Mouse (Mus musculus): ENCODE data around the gene Acsm3.
A peak's percentile ranks its signal among the peaks of the same experiment; 100 is the strongest.
"Not testable (repeated sequence)": the region's sequence is repeated elsewhere in the genome, so short reads cannot be mapped to it uniquely, and the experiment has no call there.

The Acsm3 gene

DNA sequence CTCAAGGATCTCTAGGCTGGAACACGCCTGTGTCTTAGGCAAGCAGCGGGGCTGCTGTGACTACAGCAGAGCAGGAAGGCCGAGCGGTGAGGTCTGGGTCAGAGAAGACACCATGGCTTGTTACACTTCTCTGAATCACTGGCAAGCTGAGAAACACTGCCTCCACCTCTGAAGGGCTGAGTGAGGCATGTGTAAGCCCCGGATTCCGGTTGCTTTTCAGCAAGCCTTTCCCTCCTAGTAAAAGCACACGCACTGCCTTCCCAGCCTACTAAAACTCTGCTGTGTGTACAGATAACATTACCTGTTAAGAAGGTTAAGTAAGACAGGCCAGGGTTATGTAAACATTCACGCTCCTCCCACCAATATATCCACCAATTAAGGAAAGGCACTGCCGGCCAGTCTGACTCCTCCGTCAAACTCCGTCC, at the start of gene Acsm3:
TSS of gene Acsm3 (plus strand) at position 397 of the 425 bp plus-strand sequence.
- DNase-seq = no peak

DNA sequence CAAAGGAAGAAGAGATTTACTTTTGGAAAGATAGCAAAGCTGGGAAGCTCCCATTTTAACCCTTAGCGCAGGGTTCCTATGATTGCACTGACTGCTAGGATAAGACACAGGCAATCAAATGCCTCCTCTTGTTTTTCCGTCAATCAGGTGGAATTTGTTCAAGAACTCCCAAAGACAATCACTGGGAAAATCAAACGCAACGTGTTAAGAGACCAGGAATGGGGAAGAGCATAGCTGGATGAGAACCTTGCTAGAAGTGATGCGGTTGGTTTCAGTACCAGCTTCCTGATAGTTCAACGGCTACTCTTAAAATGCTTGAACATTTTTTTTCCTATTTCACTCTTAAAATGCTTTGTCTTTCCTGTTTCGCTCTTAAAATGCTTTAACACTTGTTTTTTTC, 46.6 kb upstream of the Acsm3 start:
- DNase-seq = no peak

DNA sequence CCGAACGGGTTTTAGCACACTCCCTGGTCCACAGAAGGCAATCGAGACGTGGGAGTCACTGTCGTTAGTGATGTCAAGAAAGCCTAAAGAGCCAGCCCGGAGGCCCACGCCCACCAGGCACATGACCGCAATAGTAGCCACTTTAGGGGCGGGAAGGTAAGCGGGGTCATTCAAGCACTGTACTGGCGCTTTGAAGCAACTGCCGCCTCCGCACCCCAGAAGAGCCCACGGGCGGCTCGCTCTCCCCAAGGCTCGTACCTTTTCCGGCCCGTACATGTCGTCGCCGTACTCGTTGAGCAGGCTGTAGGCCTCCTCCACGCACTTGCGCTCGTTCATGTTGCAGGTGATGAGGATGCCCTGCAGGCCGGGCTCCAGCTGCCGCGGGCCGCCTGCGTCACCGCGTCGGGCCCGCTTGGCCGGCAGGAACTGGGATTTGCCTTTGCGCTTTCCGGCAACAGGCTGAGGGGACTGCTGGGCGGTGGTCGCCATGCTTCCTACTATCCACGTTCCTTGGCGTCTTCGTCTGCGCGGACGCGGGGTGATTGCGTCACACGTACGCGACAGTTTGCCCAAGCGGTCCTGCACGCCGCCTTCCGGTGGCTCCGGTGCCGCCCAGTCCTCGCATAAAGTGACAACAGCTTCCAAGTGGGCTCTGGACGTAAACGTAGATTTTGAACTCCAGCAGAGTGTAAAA, 40.3 kb upstream of the Acsm3 start, which contains the start of gene Thumpd1:
TSS of gene Thumpd1 (minus strand) at position 546 of the 694 bp plus-strand sequence.
- DNase-seq = peak; percentile 91

DNA sequence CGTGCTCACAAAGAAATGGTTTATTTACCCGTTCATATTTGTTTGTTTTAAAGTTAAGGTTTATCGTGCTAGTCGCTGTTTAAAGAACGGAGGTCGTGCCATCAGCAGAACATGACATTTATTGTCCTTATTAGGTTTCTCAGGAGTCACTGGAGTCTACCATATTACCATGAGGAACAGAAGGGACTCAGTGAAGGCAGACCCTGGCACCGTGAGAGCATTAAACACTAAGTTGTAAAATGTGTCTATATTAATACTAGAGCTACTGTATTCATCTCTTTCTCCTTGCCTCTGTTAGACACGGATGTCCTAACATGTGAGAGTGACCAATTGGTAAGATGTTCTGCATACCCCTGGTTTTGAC, 39.8 kb upstream of the Acsm3 start:
- DNase-seq = no peak

DNA sequence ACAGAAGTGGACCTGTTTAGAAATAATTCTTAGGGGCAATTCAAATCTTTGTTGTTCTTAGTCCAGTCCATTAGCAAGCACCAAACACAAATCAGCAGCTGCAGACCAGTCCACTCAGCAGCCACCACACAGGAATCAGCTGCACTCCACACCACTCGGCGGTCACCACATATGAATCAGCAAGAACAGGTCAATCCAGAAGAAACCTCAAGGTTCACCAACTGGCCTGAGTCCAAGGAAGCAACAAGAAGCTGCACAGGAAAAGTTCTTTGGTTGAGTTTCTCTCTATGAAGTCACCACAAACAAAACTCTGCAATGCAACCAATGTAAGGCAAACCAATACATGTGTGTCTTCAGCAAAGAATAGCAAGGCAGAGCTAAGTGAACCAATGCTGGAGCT, 33.1 kb upstream of the Acsm3 start:
- no peak for DNase-seq

DNA sequence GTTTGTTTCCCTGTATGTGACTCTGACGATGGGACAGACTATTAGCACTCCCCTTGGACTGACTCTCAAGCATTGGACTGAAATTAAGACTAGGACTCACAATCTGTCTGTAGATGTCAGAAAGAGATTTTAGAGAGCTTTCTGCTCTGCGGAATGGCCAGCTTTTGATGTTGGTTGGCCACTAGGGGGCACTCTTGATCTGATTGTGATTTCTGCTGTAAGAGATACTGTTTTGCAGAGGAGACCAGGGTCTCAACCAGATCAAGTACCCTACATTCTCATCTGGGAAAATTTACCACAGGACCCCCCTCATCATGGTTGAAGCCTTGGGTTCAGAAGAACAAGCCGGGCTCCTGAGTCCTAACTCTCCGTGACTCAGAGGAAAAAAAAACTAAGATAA, 29.5 kb upstream of the Acsm3 start:
- DNase-seq = not testable (repeated sequence)

DNA sequence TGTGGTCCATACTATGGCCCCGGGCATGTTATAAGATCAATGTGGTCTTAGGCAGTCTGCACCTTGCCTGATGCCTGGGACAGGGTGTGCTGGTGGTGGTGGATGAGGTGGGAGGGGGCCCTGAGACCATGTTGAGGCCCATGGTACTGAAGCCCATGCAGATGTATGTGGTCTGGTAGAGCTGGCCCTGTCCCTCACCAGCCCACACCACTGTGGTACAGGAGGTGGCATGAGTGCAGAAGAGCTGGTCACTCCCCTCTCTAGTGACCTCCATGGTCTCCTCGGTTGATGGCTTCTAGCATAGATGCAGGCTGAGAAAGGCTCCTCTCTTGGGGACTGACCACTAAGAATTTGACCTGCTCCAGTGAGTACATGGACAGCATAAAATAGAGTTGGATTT, 21.8 kb upstream of the Acsm3 start:
- no peak for DNase-seq

DNA sequence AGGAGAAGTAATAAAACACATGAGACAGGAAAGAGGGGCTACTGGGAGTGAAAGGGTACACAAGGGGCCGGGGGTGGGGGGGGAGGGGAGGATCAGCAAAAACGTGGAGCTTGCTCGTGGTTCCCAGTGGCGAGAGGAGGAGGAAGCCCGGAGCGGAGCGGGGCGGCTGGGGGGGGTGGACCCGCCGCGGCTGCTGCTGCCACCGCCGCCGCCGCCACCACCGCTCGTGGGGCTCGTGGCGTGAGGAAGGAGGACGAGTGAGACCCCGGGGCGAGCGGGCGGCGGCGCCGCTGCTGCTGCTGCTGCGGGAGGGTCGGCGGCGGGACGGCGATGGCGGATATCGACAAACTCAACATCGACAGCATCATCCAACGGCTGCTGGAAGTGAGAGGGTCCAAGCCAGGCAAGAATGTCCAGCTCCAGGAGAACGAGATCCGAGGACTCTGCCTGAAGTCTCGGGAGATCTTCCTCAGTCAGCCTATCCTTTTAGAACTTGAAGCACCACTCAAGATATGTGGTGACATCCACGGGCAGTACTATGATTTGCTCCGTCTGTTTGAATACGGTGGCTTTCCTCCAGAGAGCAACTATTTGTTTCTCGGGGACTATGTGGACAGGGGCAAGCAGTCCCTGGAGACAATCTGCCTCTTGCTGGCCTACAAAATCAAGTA, 20.8 kb upstream of the Acsm3 start:
- DNase-seq = not testable (repeated sequence)

DNA sequence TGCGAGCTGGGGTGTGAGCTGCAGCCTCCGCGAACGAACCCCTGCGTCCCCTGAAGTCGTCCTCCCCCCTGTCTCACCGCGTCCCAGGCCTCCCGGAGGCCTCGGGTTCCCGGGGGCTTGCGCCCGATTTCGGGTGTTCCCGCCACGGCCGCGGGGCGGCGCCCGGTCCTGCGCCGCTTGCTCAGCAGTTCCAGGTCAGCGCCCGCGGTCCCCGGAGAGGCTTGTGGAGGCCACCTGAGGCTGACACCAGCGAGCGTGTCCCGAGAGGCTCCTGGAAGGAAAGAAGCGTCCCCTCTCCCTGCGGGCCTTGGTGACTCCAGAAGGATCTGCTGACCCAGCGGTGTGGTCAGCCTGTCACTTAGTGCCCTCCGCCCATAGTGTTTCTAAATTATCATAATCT, 16.4 kb upstream of the Acsm3 start:
- DNase-seq = no peak

DNA sequence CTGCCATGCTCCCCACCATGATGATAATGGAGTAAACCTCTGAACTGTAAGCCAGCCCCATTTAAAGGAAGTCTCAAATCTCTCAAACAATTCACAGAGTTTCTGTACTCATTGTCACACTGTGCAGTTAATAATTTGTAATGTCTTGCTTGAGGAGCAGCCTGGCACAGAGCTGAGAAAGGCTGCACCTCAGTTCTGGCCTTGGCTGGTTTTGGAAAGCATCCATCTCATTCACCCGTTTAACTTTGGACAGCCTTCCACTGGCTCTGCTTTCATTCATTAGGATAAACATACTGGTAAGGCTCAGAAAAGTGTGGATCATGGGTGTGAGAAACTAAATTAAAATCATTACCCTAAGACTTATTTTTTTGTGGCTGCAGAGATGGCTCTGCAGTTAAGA, 14.9 kb upstream of the Acsm3 start:
- DNase-seq = no peak

DNA sequence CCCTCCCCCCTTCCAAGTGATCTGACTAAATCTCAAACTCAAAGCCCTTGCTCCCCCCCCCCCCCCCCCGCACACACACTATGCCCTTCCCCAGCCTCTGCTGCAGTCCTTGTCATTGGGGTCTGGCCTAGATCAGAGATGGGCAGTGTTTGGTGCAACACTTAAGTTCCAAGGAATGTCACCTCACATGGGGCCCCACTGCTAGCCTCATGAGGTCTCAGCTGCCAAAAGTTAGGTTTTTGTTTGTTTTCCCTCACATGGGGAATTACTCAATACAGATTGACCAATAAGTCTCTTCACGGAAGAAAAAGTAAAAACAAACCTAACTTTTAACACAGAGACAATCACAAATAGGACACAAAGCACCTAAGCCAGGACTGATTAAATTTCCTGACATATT, 12.0 kb upstream of the Acsm3 start:
- no peak for DNase-seq

DNA sequence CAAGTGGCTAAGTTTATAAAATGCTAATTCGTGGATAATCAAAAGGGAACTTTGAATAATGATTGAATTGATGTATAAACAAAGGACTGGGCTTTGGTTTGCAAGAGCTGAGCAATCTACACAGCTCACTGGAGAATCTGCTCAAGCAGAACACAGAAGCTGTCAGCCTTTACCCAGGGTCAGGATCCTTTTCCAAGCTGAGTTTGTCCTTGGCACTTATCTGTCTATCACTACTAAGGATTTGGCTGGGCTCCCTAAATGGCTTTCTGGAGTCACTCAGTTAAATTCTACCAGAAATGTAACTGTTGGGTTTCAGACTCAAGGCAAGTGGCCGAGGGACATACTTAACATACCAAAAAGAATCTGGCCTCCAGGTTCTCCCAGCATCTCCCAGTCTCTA, 10.8 kb upstream of the Acsm3 start:
- DNase-seq = no peak

DNA sequence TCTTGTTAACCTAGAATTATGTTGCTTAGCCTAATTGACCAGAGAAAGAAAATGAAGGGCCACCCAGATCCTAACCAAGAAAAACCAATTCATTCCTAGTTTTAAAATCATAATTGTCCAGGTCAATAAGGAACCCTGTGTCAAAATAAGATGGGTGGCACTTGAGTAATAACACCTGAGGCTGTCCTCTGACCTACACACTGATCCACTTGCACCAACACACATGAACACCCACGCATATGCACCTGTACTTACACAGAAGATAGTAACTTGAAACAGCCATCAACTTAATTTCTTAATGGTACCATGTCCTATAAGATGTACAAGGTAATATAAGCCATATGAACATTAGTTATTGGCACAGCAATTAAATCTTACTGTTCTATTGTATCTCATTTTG, 7.0 kb upstream of the Acsm3 start:
- DNase-seq = no peak

DNA sequence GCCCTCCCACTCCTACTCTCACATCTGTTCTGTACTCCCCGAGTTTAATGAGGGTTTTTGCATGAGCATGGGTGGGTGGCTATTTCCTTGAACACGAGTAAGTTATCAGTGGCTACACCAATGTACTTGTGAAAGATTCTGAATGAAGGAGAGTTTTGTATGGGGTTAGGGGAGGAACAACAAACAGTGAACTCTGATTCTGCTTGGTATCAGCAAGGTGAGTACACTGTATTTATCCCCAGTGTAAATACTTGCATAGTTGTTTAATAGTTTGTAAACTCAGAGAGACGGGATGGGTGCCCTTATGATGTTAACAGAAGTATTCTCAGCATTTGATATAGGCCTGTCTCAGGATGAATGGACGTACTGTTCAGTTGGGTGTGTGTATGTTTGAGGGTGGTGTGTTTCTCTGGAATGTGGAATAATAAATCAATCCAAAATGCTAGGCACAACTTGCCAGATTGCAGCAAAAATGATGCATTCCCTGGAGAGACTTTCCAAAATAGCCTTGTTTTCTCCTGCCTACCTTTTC, 1.5 kb downstream of the Acsm3 start:
- no peak for DNase-seq

DNA sequence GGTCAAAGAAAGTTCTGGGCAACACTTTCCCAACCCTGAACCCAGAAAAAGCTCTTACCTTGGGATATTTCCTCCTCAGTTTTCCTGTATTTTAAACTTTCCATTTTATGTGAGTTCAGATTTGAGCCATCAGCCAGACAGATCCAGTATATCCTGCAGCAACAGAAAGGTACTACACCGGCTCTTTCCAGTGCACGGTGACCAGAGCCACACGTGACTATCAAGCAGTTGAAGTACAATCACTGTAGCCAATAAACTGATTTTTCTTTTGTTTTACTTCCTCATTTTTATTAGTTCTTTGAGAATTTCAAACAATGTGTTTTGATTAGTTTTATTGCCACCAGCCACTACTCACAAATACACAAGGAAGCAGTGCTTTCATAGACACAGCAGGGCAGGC, 3.7 kb downstream of the Acsm3 start:
- DNase-seq = no peak

DNA sequence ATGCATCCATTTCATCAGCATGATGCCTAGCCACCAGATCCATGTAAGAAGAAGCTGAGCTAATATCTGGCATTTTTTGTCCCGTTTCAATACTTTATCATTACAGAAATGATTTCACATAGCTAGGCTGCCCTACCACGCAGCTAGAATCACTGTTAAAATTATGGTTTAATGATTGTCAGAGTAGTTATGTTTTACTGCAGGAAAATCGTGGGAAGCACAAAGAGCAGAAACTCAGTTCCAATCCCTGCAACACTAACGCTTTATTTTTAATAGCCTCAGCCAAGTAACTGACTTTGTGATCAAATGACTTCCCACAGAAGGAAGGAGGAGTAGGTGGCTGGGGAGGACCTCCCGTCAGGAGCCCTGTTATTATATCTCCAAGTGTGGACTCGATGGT, 6.3 kb downstream of the Acsm3 start:
- DNase-seq = no peak

DNA sequence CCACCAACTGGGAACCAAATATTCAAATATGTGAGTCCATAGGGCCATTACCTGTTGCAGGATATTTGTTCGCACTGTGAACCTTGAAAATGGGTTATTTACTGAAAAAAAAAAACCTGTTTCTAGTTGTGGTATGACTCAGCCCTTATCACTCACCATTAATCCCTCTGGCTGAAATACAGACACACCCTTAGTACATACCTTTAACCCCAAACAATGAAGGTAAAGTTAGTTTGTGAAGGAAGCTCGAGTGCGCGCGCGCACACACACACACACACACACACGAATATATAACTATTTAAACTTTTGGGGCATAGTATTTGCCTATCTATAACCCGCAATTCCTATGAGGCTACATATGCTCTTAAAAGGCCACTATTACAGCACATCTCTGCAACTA, 9.2 kb downstream of the Acsm3 start:
- no peak for DNase-seq

DNA sequence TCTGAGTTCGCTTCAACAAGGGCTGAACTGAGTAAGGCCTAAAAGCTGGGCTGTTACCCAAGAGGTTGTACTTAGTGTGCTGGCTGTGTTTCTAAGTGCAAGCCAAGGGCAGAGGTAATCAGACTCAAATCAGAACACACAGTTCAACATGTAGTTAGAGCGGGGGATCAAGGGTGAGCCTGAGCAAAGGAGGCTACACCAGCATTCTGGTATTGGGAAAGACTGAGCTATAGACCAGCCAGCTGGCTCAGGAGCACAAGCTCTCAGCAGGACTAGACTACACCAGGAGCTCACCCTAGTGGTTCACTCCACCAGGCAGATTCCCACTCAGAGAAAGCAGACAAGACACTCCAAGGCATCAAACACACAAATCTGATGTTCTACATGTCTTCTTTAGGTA, 22.7 kb downstream of the Acsm3 start:
- DNase-seq = no peak

DNA sequence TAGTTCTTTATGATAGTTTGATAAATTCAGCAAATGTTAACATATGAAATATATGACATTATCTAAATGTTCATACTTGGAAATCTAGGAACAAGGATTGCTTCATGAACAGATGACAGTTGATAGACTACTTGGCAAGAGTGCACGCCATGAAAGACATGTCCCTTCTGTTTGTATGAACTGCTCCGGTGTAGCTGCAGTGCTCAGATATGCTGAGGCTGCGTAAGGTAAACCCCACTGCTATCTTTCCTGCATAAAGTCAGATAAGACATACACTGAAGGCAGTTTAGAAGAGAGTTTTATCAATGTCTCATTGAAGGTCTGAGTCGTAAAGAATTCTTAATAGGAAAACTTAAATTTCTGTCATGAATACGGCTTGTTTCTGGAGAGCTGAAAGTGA, 24.2 kb downstream of the Acsm3 start:
- DNase-seq = no peak

DNA sequence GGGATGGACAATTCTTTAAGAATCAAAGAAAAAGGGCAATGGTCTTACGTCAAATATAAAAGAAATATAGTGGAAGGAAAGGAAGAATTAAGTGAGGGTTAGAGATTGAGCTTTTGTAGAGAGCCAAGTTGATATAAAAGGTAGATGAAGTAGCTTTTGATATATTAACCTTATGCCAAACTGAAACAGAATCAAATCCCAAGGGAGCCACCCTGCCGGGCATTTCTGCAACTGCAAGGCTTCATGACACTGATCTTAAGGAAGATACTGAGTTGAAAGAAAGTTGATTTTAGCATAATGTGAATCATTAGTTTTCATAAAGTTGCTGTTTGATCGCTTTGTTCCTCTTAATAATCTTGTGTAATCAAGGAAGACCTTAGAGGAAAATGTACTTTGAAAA, 28.3 kb downstream of the Acsm3 start:
- DNase-seq = no peak

DNA sequence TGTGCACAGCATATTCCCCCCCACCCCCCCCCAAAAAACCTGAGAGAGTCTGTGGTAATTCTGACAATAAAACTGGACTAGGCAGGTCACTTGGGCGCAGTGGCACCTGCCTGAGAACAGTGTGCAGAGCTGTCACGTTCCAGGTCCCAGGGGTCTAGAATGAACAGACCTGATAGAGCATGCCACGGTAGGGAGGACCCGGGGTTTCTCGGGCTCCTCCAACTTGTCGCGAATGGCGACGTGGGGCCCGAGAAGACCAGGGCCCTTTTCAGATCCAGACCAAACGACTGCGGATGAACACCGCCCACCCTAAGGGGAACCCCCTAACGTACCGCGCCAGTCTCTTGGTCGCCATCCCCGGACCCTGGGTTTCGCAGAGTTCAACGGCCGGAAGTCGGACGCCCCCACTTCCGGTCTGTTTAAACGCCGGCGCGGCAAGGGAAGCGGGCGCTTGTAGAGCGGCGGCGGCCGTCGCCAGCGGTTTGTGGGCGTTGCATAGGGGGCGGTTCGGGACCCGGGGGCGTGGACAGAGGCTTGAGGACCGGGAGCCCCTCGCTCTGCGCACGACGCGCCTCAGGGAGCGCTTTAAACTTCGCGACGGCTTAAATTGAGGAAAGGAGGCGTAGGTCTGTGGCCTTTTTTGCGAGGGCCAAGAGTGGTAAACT, 33.0 kb downstream of the Acsm3 start, which contains the start of the genes Rexo5 and Eri2:
TSS of gene Rexo5 (plus strand) at position 421 of the 665 bp plus-strand sequence.
TSS of gene Eri2 (minus strand) at position 473 of the 665 bp plus-strand sequence.
- DNase-seq = peak; percentile 57

DNA sequence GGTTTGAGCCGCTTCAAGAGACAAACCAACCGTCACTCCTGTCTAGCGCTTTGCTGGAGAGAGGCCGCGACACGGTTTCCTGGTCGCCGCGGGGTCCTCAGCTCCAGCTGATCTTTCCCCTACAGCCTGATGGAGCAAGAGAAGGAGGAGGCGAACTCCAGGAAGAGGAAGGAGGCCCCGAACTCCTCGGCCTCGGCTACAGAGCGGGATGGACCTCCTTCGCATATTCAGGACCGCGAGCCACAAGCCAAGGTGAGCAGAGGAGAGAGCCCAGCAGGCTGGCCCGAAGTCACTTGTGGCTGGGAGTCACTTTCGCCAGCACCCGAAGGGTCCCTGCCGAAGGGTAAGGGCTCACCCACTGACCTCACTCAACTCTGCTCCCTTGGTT, 33.5 kb downstream of the Acsm3 start:
- no peak for DNase-seq

DNA sequence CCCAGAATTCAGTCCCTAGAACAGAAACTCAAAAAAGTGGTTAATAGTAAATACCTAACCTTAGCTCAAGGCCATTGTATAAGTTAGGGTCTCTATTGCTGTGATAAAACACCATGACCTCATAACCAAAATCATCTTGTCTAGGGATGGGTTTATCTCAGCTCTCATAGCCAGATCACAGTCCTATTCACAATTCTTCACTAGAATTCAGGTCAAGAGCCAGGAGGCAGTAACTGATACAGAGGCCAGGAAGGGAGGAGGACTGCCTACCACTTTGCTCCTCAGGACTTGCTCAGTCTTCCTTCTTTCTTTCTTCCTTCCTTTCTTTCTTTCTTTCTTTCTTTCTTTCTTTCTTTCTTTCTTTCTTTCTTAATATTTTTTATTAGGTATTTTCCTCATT, 34.6 kb downstream of the Acsm3 start:
- DNase-seq = no peak

DNA sequence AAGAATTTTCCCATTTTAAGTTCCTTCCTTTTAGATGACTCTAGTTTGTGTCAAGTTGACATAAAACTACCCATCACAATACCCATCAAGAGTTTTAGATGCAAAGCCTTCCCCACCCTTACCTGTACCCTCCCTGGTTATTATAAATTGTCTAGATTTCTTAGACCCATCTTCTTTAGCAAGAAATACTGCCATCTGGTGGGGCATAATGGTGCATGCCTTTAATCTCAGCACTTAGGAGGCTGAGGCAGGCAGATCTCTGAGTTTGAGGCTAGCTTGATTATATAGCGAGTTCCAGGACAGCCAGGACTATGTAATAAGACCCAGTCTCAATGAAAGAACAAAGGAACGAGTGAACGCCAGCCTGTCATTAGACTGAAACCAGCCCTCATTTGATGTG, 39.8 kb downstream of the Acsm3 start:
- no peak for DNase-seq

Measured in cerebellum, adult 8-10 months (tissue).